Mouse (Mus musculus) heart, postnatal 25 days (tissue): Measurements from ENCODE around the gene Stk17b. TPM values are rescaled to one million over a fixed set of nuclear protein-coding genes. Genes with fewer than 3 reads are reported as not detected.
"Not testable (repeated sequence)": the region's sequence is repeated elsewhere in the genome, so short reads cannot be mapped to it uniquely, and the experiment has no call there.

ENCODE experiments used
- DNase-seq: peaks from one replicate; pipeline ENCODE4 v3.0.0; 2022; ENCODE audit warnings: low spot score
- intact Hi-C: fragments of 180-260 bp; cut with DNase I; formaldehyde crosslinking; loops from one replicate; pipeline ENCODE4 v1.15.1; 2025
- total RNA-seq, 2 experiments: library from RNA; stranded (reverse); gene quantifications; 2 replicates each; pipeline ENCODE4 v1.2.3; 2021

Stk17b gene
- total RNA-seq, 2 experiments from 2014 or later = 10.8 to 14.6 TPM

GRCm38 (mm10) chr1:53741742-53742458, 43.1 kb downstream of the Stk17b start:
- intact Hi-C loops = no loop called here
- DNase-seq = no peak

- no peak for DNase-seq
- intact Hi-C loops = no loop called here
These were observed 44.2 kb downstream of the Stk17b start for GRCm38 (mm10) chr1:53740777-53741336.

GRCm38 (mm10) chr1:53740077-53740776, 44.8 kb downstream of the Stk17b start:
- intact Hi-C loops, DNase-seq: not testable (repeated sequence)

GRCm38 (mm10) chr1:53736583-53736982, 48.4 kb downstream of the Stk17b start:
- no peak for DNase-seq
- intact Hi-C loops = no loop called here

GRCm38 (mm10) chr1:53728489-53729225, 56.4 kb downstream of the Stk17b start:
- intact Hi-C loops = no loop called here

GRCm38 (mm10) chr1:53726883-53727282, 58.1 kb downstream of the Stk17b start:
- DNase-seq = no peak
- intact Hi-C loops = no loop called here

More at GRCm38 (mm10) chr1:53728489-53729225, 56.4 kb downstream of the Stk17b start:
- DNase-seq = no peak

- no peak for DNase-seq
- intact Hi-C loops = no loop called here
These were observed 63.7 kb downstream of the Stk17b start for GRCm38 (mm10) chr1:53721353-53721752.

GRCm38 (mm10) chr1:53720601-53721351, 64.2 kb downstream of the Stk17b start:
- DNase-seq = no peak
- intact Hi-C loops = no loop called here

GRCm38 (mm10) chr1:53715966-53716515, 69.0 kb downstream of the Stk17b start:
- no peak for DNase-seq
- intact Hi-C loops = loop anchor here (2.0 kb wide), 1 partner anchor 175 kb away; no protein-coding TSS in a partner anchor

- intact Hi-C loops = loop anchor here (2.0 kb wide), 1 partner anchor 175 kb away; no protein-coding TSS in a partner anchor
- DNase-seq = no peak
These were observed 69.6 kb downstream of the Stk17b start for GRCm38 (mm10) chr1:53715446-53715845.

- intact Hi-C loops = loop anchor here (5.0 kb wide), 1 partner anchor 669 kb away; no protein-coding TSS in a partner anchor
- not testable (repeated sequence) for DNase-seq
These were observed 71.6 kb downstream of the Stk17b start for GRCm38 (mm10) chr1:53713383-53713782.

- intact Hi-C loops = loop anchor here (5.0 kb wide), 1 partner anchor 671 kb away; no protein-coding TSS in a partner anchor
- DNase-seq = no peak
These were observed 74.0 kb downstream of the Stk17b start for GRCm38 (mm10) chr1:53711069-53711468.

GRCm38 (mm10) chr1:53709602-53710001, 75.4 kb downstream of the Stk17b start:
- intact Hi-C loops = loop anchor here (5.0 kb wide), 1 partner anchor 673 kb away; no protein-coding TSS in a partner anchor

GRCm38 (mm10) chr1:53706431-53707361, 78.3 kb downstream of the Stk17b start, which contains the start of gene Dnah7a:
Gene Dnah7a, minus strand, starts transcription at chr1:53706784.
- peak; percentile 2 for DNase-seq
- intact Hi-C loops = no loop called here

More at GRCm38 (mm10) chr1:53709602-53710001, 75.4 kb downstream of the Stk17b start:
- DNase-seq = not testable (repeated sequence)
